Mouse (Mus musculus) E14TG2a.4 (cell line): ENCODE results near the gene Khsrp.

ENCODE experiments used
- H3K27me3 ChIP-seq: 2 replicates; pipeline ENCODE4 v1.6.1; 2014; ENCODE audit warnings: low read length, control low read depth; ENCODE audit not compliant: insufficient read depth
- H3K36me3 ChIP-seq: 2 replicates; pipeline ENCODE4 v1.6.1; 2014; ENCODE audit warnings: low read length, control low read depth; ENCODE audit not compliant: insufficient read depth
- H3K4me1 ChIP-seq: replicated peaks from 2 replicates; pipeline ENCODE4 v1.6.1; 2014; ENCODE audit warnings: low read depth, low read length, control low read depth
- H3K4me3 ChIP-seq: replicated peaks from 2 replicates; pipeline ENCODE4 v1.5.1; 2014; ENCODE audit warnings: mild to moderate bottlenecking, low read length
- H3K9me3 ChIP-seq: 2 replicates; pipeline ENCODE4 v1.6.1; 2014; ENCODE audit warnings: low read length, control low read depth
- CTCF ChIP-seq: conservative IDR thresholded peaks from 2 replicates; pipeline ENCODE4 v1.5.1; 2014; ENCODE audit warnings: low read length
- NANOG ChIP-seq: IDR thresholded peaks from 2 replicates; pipeline ENCODE4 v1.6.1; 2014; ENCODE audit warnings: borderline replicate concordance, low read length, mixed read lengths
- POU5F1 ChIP-seq: IDR thresholded peaks from 2 replicates; pipeline ENCODE4 v1.6.1; 2014; ENCODE audit warnings: low read length, borderline replicate concordance

Khsrp gene

DNA sequence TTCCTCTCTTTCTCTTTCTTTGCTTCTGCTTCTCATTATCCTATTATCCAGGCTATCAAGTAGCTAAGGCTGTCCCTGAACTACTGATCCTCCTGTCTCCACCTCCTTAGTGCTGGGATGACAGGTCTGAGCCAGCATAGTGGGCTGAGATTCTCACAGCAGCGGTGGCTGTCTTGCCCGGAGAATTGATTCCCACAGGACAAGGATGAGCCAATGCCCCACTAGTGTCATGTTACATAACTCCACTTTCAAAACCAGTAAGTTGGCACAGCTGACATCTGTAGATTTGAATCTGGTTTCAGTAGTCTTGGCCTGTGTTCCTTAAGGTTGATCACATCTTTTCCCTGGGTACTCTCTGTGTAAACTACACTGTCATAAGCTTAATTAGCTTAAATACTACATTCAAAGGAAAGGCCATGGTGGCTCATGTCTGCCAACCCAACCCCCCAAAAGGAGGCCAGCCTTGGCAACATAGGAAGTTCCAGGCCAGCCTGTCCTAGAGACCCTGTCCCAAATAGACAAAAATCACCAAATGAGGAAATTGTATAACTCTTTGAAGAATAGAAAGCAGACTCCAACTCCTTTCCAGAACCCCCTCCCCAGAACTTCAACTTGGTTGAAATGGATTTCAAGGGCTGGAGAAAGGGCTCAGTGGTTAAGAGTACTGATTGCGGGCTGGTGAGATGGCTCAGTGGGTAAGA is 45.1 kb downstream of the Khsrp start:
- H3K4me3 ChIP-seq: no peak overlapping the region
- TF ChIP-seq POU5F1: no peak
- TF ChIP-seq CTCF: no peak
- no peak for TF ChIP-seq NANOG
- peaks cover 17% of the 10 kb centered on the region for H3K4me1 ChIP-seq
- peaks cover 4% of the 10 kb centered on the region for H3K36me3 ChIP-seq
- H3K9me3 ChIP-seq: no peaks in the 10 kb centered on the region
- no peaks in the 10 kb centered on the region for H3K27me3 ChIP-seq

DNA sequence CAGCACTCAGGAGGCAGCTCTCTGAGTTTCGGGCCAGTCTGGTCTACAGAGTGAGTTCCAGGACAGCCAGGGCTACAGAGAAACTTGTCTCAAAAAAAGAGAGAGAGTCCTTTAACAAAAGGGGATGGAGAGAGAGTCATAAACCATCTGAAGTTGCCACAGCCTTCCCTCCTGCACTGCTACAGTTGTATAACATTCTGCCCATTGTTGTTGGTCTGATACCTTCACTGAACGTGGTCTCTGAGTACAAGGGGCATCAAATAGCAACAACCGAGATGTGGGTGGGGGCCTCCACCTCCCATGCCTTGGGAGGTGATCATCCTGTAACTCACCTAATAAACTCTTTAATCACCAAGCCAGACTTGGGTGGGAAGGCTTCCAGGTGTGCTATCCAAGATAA is 45.7 kb downstream of the Khsrp start:
- H3K27me3 ChIP-seq: no peaks in the 10 kb centered on the region
- H3K9me3 ChIP-seq: no peaks in the 10 kb centered on the region
- H3K4me3 ChIP-seq: no peak overlapping the region
- peaks cover 12% of the 10 kb centered on the region for H3K4me1 ChIP-seq
- TF ChIP-seq CTCF (no peak), POU5F1 (no peak), NANOG (no peak)
- no peaks in the 10 kb centered on the region for H3K36me3 ChIP-seq

DNA sequence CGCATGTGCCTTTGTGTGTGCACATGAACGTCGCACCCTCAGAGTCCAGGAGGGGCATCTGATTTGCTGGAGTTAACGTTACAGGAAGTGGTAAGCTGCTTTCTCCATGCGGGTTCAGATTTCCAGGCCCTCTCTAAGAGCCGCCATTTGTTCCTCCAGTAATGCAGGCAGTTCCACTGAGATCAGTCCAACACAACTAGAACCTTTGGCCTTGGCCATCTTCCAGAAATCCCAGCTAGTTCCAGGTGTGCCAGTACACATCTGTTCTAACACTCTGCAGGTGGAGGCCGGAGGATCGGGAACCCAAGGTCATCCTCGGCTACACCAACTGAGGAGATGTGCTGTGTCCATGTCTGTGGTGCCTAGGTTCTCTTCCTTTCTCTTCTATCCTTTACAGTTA is 46.4 kb downstream of the Khsrp start:
- Histone ChIP-seq H3K36me3 (no peaks in the 10 kb centered on the region), H3K4me3 (no peak overlapping the region), H3K4me1 (peaks cover 12% of the 10 kb centered on the region), H3K27me3 (no peaks in the 10 kb centered on the region), H3K9me3 (no peaks in the 10 kb centered on the region)
- TF ChIP-seq POU5F1: no peak
- no peak for TF ChIP-seq CTCF
- no peak for TF ChIP-seq NANOG

DNA sequence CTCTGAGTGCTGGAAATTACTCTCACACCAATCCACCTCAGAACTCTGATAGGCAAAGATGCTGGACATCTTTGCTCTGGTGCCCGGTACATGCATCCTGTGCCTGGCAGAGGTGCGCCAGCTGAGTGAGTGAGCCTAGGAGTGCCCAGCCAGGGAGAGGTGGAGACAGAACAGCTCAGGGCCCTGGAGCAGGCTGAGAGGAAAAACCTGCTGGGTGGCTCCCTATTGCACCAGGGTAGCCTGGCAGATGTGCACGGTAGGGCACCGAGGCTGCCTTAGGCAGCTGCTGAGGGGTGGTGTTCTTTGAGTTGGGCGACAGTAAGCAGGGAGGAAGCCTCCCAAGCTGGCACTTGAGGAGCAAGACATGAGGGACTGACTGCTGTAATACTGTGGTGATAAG is 49.3 kb downstream of the Khsrp start, which contains the start of gene Acer1:
Gene Acer1, minus strand, starts transcription at position 114 of the 400 bp plus-strand sequence.
- no peak for TF ChIP-seq NANOG
- TF ChIP-seq POU5F1: no peak
- TF ChIP-seq CTCF: no peak
- peaks cover 3% of the 10 kb centered on the region for H3K4me1 ChIP-seq
- no peaks in the 10 kb centered on the region for H3K36me3 ChIP-seq
- no peaks in the 10 kb centered on the region for H3K9me3 ChIP-seq
- no peak within 1 kb of the TSS for H3K4me3 ChIP-seq
- H3K27me3 ChIP-seq: no peaks in the 10 kb centered on the region; the same call in 1 of the 2 replicates

DNA sequence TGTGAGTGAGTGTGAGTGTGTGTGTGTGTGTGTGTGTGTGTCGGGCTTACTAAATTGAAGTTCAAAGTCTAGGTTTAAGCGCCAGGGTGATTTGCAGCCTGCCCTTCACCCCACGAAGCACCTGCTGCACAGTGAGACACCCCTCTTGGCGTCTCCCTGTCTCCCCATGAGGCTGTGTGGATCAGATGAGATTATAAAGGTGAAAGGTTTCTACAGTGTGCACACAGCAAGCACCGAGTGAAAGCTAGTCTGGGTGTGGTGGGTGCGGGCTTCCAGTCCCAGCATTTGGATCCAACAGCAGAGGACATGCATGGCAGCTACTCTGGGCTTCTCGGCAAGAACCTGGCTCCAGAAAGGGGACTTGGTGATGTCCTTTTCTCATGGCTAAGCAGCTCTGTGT is 50.3 kb downstream of the Khsrp start:
- H3K4me3 ChIP-seq: no peak overlapping the region
- TF ChIP-seq NANOG: no peak
- no peak for TF ChIP-seq POU5F1
- TF ChIP-seq CTCF: no peak

DNA sequence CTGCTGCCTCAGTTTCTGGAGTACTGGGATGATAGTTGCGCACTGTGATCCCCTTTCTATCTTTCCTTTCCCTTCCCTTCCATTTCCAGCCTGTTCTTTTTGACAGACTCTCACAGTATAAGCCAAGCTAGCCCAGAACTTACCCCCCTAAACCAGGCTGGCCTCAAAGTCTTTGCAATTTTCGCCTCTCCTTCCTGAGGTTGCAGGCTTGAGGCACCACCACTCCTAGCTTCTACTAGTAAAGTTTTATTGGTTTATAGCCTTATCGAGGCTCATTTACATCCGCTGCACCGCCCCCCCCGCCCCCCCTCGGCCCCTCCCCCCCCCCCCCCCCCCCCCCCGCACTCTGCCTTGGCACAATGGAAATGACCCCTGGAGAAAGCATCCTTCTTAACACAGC is 51.8 kb downstream of the Khsrp start:
- peaks cover 15% of the 10 kb centered on the region for H3K4me1 ChIP-seq
- no peak overlapping the region for H3K4me3 ChIP-seq
- H3K36me3 ChIP-seq: no peaks in the 10 kb centered on the region
- TF ChIP-seq POU5F1 (no peak), CTCF (no peak), NANOG (no peak)
- peaks cover 2% of the 10 kb centered on the region; the same call in 1 of the 2 replicates for H3K27me3 ChIP-seq
- no peaks in the 10 kb centered on the region for H3K9me3 ChIP-seq

More for the DNA sequence above, 50.3 kb downstream of the Khsrp start:
- peaks cover 2% of the 10 kb centered on the region; the same call in 1 of the 2 replicates for H3K27me3 ChIP-seq
- H3K4me1 ChIP-seq: peaks cover 10% of the 10 kb centered on the region
- H3K9me3 ChIP-seq: no peaks in the 10 kb centered on the region
- no peaks in the 10 kb centered on the region for H3K36me3 ChIP-seq

DNA sequence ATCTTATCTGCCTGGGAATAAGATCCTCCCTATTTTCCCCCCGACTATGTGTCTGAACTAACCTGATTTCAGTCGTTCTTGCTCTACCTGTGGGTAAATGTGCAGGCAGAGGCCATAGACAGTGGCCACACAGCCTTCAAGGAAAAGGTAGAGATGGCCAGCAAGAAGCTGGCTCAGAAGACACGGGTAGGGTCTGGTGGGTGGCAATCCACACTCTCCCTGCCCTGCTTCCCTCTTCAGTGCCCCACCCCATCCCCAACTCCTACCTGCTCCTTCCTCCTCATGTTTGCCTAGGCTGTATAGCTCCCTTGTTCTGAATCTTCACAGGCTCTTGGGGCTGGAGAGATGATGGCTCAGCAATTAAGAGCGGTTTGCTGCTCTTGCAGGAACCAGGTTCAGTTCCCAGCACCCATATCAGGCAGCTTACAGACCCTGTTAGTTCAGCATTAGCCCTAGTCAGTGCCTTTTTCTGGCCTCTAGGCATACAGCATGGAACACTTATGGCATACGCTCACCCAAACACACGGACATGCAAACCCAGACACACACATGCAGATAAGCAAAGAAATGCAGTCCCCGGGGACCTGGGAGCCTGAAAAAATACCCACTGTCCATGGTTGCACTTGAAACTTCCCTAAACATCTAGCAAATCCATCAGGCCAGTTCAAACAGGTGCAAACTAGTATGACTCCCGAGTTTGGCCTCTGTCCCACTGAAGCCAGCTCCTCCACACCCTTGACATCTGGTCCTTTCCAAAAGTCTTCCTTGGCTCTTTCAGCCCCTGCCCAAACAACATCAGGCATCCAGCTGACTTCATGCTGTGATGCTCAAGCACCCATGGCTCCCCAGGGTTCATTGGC is 54.6 kb downstream of the Khsrp start:
- Histone ChIP-seq H3K27me3 (peaks cover 2% of the 10 kb centered on the region; the same call in 1 of the 2 replicates), H3K9me3 (no peaks in the 10 kb centered on the region), H3K4me3 (no peak overlapping the region), H3K4me1 (peaks cover 22% of the 10 kb centered on the region), H3K36me3 (no peaks in the 10 kb centered on the region)
- TF ChIP-seq NANOG (no peak), POU5F1 (no peak), CTCF (no peak)

DNA sequence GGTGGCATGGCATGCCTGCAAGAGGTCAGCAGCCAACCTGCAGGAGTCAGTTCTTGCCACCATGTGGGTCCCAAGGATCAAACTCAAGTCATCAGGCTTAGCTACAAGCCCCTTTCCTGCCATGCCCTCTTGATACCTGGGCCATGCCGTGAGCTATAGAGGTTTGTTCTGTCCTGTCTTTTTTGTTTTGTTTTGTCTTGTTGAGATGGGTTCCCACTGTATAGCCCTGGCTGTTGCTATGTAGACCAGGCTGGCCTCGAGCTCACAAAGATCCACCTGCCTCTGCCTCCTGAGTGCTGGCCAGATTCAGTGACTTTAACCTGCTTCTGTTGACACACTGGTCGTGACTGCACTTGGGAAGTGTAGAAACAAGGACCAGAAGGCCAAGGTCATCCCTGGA is 55.9 kb downstream of the Khsrp start:
- peaks cover 2% of the 10 kb centered on the region; the same call in 1 of the 2 replicates for H3K27me3 ChIP-seq
- no peaks in the 10 kb centered on the region for H3K36me3 ChIP-seq
- TF ChIP-seq POU5F1: no peak
- TF ChIP-seq NANOG: no peak
- no peak for TF ChIP-seq CTCF
- H3K4me1 ChIP-seq: peaks cover 22% of the 10 kb centered on the region
- H3K4me3 ChIP-seq: no peak overlapping the region
- H3K9me3 ChIP-seq: no peaks in the 10 kb centered on the region
